Mouse (Mus musculus): ENCODE data around the gene Asprv1.

Asprv1 gene

DNA sequence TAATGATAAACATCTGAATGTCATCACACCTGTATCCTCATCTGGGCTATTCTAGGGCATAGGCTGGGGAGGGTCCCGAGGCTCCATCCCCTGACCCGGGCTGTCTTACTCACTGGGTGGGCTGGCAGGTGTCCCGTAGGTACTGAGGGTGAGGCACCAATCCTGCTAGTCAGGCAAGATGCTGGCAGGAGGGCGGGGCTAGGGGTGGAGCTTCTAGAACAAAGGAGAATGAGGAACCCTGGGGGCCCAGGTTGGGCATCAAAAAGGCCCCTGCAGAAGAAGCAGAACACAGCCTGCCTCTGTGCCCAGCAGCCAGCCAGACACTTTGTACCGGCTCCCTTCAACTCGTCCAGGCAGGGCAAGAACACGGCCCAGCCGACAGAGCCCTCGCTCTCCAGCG is at the start of gene Asprv1:
TSS of gene Asprv1 (plus strand) at position 219 of the 400 bp plus-strand sequence.
- peak; percentile 19 for DNase-seq

- DNase-seq: peak; percentile 59
These were observed 49.6 kb upstream of the Asprv1 start for GRCm38 (mm10) chr6:86578396-86578795.

GRCm38 (mm10) chr6:86579066-86579784 is 48.7 kb upstream of the Asprv1 start:
- peak; percentile 68 for DNase-seq

- DNase-seq: no peak
These were observed 48.0 kb upstream of the Asprv1 start for GRCm38 (mm10) chr6:86579926-86580325.

DNA sequence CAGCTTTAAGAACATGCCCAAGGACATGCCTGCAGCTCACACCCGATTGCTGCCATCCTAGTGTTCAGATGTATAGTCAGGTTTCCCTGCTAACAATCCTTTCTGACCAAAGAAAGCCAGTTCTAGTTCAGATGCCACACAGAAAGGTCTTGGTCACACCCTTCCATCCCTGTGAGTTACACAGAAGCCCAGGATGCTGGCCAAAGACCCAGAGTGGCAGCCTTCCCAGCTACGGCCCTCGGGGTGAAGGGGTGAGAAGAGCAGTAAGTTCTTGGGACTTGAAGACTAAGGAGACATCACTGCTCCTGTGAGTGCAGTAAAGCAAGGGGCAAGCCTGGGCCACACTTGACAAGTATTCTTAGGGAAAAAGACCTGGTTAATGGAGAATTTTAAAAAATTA is 44.8 kb upstream of the Asprv1 start:
- no peak for DNase-seq

DNA sequence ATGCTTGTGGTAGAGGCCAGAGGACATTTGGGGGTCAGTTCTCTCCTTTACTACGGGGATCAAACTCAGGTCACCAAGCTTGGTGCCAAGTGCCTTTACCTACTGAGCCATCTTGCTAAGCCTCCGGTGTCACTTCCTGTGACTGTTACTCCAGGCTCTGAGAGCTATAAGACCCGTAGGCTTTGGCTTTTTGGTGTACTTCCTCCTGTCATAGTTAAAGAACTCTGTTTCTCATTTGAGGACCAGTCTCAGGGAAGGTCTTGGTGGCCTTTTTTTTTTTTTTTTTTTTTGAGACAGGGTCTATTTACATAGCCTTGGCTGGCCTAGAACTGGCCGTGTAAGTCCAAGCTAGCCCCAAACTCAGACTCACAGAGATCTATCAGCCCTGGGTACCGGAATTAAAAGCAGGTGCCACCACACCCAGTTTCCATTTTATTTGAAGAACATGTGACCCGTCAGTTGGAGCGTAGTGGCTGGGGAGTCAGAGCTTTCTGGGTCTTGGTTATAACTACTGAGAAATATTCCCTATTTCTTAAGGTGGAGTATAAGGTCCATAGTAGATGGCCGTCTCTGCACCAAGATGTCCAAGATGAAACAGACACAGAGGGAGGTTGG is 44.3 kb upstream of the Asprv1 start:
- DNase-seq: no peak

GRCm38 (mm10) chr6:86584296-86585015 is 43.5 kb upstream of the Asprv1 start:
- peak; percentile 74 for DNase-seq

- peak; percentile 94 for DNase-seq
These were observed 42.8 kb upstream of the Asprv1 start for GRCm38 (mm10) chr6:86585070-86585600.

DNA sequence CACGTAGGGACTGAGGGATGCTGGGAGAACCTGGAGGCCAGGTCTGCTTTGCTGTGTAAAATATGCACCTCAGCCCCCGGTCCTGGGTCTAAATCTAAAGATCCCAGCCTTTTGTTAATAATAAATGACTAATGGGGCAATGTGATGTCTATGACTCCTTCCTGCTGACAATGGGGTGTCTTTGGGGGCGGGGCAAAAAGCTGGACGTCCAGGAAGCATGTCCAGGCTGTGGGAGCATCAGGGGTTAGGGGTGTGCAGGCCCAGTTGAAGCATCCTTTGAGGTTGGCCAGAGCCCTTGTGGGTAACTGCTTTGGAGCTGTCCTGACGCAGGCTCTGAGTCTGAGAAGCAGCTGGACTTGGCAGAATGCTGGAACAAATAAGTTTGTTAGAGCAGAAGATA is 41.9 kb upstream of the Asprv1 start:
- DNase-seq: no peak

GRCm38 (mm10) chr6:86588429-86588828 is 39.5 kb upstream of the Asprv1 start:
- no peak for DNase-seq

DNA sequence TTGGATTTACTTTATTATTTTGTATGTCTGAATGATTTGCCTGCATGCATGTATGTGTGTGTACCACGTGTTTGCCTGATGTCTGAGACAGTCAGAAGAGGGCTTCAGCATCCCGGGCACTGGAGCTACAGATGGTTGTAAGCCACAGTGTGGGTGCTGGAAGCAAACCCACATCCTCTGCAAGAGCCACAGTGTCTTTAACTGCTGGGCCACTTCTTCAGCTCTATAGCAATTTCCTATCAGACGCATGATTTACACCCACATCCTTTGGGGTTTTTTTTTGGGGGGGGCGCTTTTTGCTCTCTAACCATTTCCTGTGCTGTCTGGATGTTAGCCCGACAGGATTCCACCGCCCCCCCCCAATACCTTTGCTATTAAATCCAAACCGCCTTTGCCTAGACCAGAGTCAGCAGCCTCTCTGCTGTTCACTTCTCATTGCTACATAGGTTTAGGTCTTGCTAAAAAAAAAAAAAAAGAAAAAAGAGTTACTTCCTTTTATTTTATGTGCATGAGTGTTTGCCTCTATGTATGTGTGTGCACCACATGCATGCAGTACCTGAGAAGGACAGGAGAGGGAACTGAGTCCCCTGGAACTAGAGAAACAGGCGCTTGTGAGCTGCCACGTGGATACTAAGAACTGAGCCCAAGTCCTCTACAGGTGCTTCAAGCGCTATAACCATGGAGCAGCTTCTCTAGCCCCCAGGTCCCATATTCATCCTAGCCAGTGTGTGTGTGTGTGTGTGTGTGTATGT is 34.6 kb upstream of the Asprv1 start:
- no peak for DNase-seq

DNA sequence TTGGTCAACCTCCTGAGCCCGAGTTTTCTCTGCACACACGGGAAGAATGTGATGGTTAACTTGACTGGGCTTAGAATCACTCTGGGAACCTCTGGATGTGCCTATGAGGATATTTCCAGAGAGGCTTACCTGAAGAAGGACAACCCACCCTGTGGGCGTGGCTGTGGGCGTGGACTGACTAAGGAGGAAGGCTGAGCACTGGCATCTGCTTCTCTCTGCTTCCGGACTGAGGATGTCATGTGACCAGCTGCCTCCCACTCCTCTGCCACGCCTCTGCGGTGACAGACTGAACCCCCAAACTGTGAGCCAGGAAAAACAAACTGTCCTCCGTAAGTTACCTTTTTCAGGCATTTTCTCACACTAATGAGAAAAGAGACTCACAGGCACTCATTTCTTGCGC is 33.3 kb upstream of the Asprv1 start:
- DNase-seq: peak; percentile 76

GRCm38 (mm10) chr6:86595865-86596440 is 32.0 kb upstream of the Asprv1 start:
- DNase-seq: no peak

DNA sequence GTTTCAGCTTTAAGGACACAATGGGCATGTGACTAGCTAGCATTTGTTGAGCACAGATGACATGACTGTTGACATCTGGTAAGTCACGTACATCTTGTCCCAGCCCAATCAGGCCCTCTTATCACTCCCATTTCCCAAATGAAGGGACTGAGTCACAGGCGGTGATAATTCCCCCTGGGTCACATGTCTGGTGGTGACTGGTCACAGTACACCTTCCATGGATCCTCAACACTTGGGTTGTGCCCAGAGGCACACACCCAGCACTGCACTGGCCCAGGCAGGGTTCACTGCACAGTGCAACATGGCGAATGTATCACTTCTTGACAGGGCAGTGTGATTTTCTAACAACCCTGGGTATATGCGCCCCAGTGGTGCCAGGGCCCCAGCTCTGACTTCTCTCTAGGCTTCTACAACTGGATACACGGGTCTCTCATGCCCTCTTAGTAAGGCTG is 29.2 kb upstream of the Asprv1 start:
- DNase-seq: no peak

DNA sequence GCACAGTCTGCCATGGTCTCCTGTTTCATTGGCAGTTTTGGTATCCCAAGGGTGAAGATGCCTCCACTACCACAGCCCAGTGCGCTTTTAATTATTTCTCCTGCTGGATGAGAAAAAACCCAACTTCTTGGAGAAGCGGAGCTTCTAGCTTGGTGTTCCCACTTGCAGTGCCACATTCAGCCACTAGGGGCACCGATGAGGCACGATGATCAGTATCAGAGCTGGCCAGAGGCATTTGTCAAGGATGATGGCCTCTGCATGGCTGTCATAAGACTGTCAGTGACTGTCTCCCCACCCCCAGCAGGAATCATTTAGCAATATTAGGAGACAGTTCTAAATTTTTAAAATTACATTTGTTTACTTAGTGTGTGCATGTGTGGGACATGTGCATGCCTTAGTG is 28.8 kb upstream of the Asprv1 start:
- peak; percentile 91 for DNase-seq

GRCm38 (mm10) chr6:86599951-86600414 is 28.0 kb upstream of the Asprv1 start:
- DNase-seq: peak; percentile 74

- no peak for DNase-seq
These were observed 22.7 kb upstream of the Asprv1 start for GRCm38 (mm10) chr6:86605260-86605659.

GRCm38 (mm10) chr6:86606289-86606688 is 21.7 kb upstream of the Asprv1 start:
- no peak for DNase-seq

- DNase-seq: no peak
These were observed 20.5 kb upstream of the Asprv1 start for GRCm38 (mm10) chr6:86607471-86607870.

- DNase-seq: no peak
These were observed 18.7 kb upstream of the Asprv1 start for GRCm38 (mm10) chr6:86609235-86609634.

DNA sequence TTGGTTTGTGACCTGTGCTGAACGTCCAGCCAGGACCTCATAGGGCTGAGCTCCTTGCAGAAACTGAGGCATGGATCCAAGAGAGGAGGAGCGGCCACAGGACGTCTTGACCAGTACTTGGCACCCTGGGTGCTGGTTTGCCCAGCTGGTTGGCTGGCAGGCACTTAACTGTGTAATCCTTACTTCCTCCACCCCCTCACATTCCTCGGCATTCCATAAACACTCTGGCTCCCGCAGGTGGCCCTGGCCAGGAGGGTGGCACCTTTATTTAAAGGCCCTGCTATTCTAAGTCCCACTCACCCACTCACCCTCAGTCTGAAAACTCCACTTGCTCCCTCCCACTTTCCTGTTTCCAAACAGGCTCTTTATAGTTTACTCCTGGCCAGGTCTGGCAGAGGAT is 17.2 kb upstream of the Asprv1 start:
- DNase-seq: peak; percentile 77

DNA sequence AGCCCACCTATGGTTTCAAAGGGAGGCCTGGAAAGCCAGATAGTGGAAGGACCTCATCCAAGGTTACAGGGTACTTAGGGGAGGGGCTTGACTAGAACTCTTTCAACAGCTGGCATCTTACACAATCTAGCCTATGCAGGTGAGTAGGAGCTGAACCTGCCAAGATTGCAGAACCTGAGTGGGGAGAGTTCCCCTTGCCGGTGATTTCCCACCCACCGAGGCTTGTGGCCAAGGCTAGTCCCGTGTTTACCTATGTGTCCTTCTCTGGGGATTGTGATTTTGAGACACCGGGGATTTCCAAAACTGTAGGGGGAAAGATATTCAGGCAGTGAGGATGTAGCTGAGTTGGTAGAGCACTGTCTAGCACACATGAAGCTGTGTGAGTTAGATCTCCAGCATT is 12.7 kb upstream of the Asprv1 start:
- DNase-seq: peak; percentile 37
